Mouse (Mus musculus) testis, adult 2 months (tissue): ENCODE measurements at regions not wholly inside any gene's neighbourhood (a gene's known extent, or its start where the extent isn't known, plus 50 kb on each side); places are given as distances from the start of the nearest gene placed in this dataset.

Experiments used
- H3K27ac ChIP-seq: fragments of 200-500 bp; 2 replicates; pipeline ENCODE4 v1.5.1; 2012; ENCODE audit warnings: low read depth, low read length; ENCODE audit not compliant: control insufficient read depth, insufficient read depth
- H3K27me3 ChIP-seq: fragments of 200-500 bp; 2 replicates; pipeline ENCODE4 v1.6.1; 2012; ENCODE audit warnings: mild to moderate bottlenecking, low read length, moderate library complexity; ENCODE audit not compliant: control insufficient read depth, insufficient read depth
- H3K36me3 ChIP-seq: fragments of 200-500 bp; 2 replicates; pipeline ENCODE4 v1.6.1; 2012; ENCODE audit warnings: mild to moderate bottlenecking, low read length; ENCODE audit not compliant: control insufficient read depth, insufficient read depth
- H3K4me1 ChIP-seq: fragments of 200-500 bp; 2 replicates; pipeline ENCODE4 v1.6.1; 2012; ENCODE audit warnings: low read length; ENCODE audit not compliant: control insufficient read depth, insufficient read depth
- H3K4me3 ChIP-seq: fragments of 200-500 bp; 2 replicates; pipeline ENCODE4 v1.5.1; 2012; ENCODE audit warnings: low read depth, mild to moderate bottlenecking, low read length, moderate library complexity, mixed read lengths; ENCODE audit not compliant: control insufficient read depth
- CTCF ChIP-seq: fragments of 200-500 bp; IDR thresholded peaks from 2 replicates; pipeline ENCODE4 v1.5.1; 2012; ENCODE audit warnings: low read depth, mild to moderate bottlenecking, inconsistent platforms, low read length, moderate library complexity; ENCODE audit not compliant: control insufficient read depth, insufficient read depth, insufficient replicate concordance
- POLR2A ChIP-seq: fragments of 200-500 bp; IDR thresholded peaks from 2 replicates; pipeline ENCODE4 v1.6.1; 2012; ENCODE audit warnings: low read depth, mild to moderate bottlenecking, inconsistent platforms, low read length, moderate library complexity; ENCODE audit not compliant: control insufficient read depth

- Histone ChIP-seq H3K4me1 (peaks cover 1% of the 10 kb centered on the region), H3K27ac (no peak overlapping the region), H3K36me3 (no peaks in the 10 kb centered on the region), H3K27me3 (no peaks in the 10 kb centered on the region), H3K4me3 (no peak overlapping the region)
- no peak for TF ChIP-seq CTCF
- no peak for TF ChIP-seq POLR2A
These were observed 193.3 kb downstream of the 4933412E24Rik start for GRCm38 (mm10) chr15:59822995-59823681.

GRCm38 (mm10) chr15:59820317-59820716 is 196.1 kb downstream of the 4933412E24Rik start:
- no peak overlapping the region for H3K4me3 ChIP-seq
- no peak for TF ChIP-seq CTCF
- no peak for TF ChIP-seq POLR2A
- H3K27ac ChIP-seq: no peak overlapping the region

GRCm38 (mm10) chr15:59816031-59816430 is 200.4 kb downstream of the 4933412E24Rik start:
- TF ChIP-seq POLR2A: no peak
- no peak for TF ChIP-seq CTCF
- Histone ChIP-seq H3K27me3 (no peaks in the 10 kb centered on the region), H3K4me3 (no peak overlapping the region), H3K27ac (no peak overlapping the region), H3K36me3 (no peaks in the 10 kb centered on the region), H3K4me1 (peaks cover 5% of the 10 kb centered on the region; the same call in 1 of the 2 replicates)

More at GRCm38 (mm10) chr15:59820317-59820716, 196.1 kb downstream of the 4933412E24Rik start:
- Histone ChIP-seq H3K4me1 (peaks cover 5% of the 10 kb centered on the region; the same call in 1 of the 2 replicates), H3K27me3 (no peaks in the 10 kb centered on the region), H3K36me3 (no peaks in the 10 kb centered on the region)

GRCm38 (mm10) chr15:59811566-59811965 is 204.8 kb downstream of the 4933412E24Rik start:
- H3K27ac ChIP-seq: no peak overlapping the region
- TF ChIP-seq POLR2A: no peak
- TF ChIP-seq CTCF: no peak
- no peaks in the 10 kb centered on the region for H3K36me3 ChIP-seq
- H3K27me3 ChIP-seq: no peaks in the 10 kb centered on the region
- no peaks in the 10 kb centered on the region for H3K4me1 ChIP-seq
- no peak overlapping the region for H3K4me3 ChIP-seq

- no peaks in the 10 kb centered on the region for H3K4me1 ChIP-seq
- TF ChIP-seq POLR2A (no peak), CTCF (no peak)
- H3K4me3 ChIP-seq: no peak overlapping the region
These were observed 207.1 kb downstream of the 4933412E24Rik start for GRCm38 (mm10) chr15:59809361-59809760.

GRCm38 (mm10) chr15:59807723-59808122 is 208.7 kb downstream of the 4933412E24Rik start:
- no peaks in the 10 kb centered on the region for H3K27me3 ChIP-seq
- H3K36me3 ChIP-seq: no peaks in the 10 kb centered on the region
- TF ChIP-seq POLR2A: no peak
- no peak for TF ChIP-seq CTCF
- H3K4me3 ChIP-seq: no peak overlapping the region
- H3K4me1 ChIP-seq: no peaks in the 10 kb centered on the region
- no peak overlapping the region for H3K27ac ChIP-seq

More at GRCm38 (mm10) chr15:59809361-59809760, 207.1 kb downstream of the 4933412E24Rik start:
- Histone ChIP-seq H3K27me3 (no peaks in the 10 kb centered on the region), H3K27ac (no peak overlapping the region), H3K36me3 (no peaks in the 10 kb centered on the region)

- no peak for TF ChIP-seq POLR2A
- TF ChIP-seq CTCF: no peak
These were observed 210.6 kb downstream of the 4933412E24Rik start for GRCm38 (mm10) chr15:59805771-59806170.

More at GRCm38 (mm10) chr15:59805771-59806170, 210.6 kb downstream of the 4933412E24Rik start:
- H3K27ac ChIP-seq: no peak overlapping the region
- no peaks in the 10 kb centered on the region for H3K27me3 ChIP-seq
- no peaks in the 10 kb centered on the region for H3K4me1 ChIP-seq
- no peak overlapping the region for H3K4me3 ChIP-seq
- no peaks in the 10 kb centered on the region for H3K36me3 ChIP-seq
